Mouse (Mus musculus): ENCODE measurements around the gene Mapk12. TPM values are rescaled to one million over a fixed set of nuclear protein-coding genes. Genes with fewer than 3 reads are reported as not detected.

Gene Mapk12
- total RNA-seq (2012; rRNA removed) (0.17 and 0.21 TPM in 2 replicates), total RNA-seq (2014; rRNA removed) (not detected in 2 replicates), polyA plus RNA-seq (2012; ENCODE audit: insufficient read length, low read depth) (0.14 TPM in 1 of 2 replicates, not detected in the other)

DNA sequence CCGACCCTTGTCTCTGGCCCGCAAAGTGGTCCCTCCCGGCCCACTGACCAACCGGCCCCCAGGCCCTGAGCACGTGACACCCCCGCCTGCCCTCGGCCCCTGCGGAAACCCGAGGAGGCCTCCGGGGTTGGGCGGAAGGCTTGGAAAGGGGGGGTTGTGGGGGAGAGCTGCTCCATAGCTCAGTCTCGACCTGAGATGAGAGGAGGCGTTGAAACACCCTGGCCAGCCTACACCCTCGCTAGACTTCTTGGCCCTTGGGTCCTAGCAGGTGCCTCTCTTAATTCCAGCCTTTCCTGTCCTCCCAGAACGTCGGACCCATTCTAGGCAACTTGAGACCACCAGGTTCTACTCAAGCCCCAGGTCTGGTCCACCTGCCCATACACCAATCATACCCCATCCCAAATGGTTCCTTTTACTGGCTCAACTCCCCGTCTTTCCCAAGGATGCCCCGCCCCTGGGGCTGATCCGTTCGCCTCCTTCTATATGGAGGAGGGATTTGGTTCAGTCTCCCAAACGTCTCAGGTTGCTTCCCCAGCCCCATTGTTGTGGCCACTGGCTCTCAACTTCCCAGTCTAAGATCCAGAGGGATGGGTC, at the start of gene Mapk12:
Mapk12 (minus strand) TSS at position 45 of the 594 bp plus-strand sequence.
- H3K4me2 ChIP-seq (ENCODE audit: insufficient read depth, low read depth, poor library complexity, severe bottlenecking) = no peak within 1 kb of the TSS
- TF ChIP-seq MEF2A (IDR thresholded peaks at IDR 0.05; ENCODE audit: borderline replicate concordance, low read depth, low read length) (no peak), POLR2A (IDR thresholded peaks at IDR 0.05; ENCODE audit: low read depth, low read length) (no peak), MXI1 (IDR thresholded peaks at IDR 0.05; ENCODE audit: low read depth, low read length) (no peak), NELFE (IDR thresholded peaks at IDR 0.05; ENCODE audit: low read depth, low read length) (no peak), EP300 (IDR thresholded peaks at IDR 0.05; ENCODE audit: low read length) (no peak), ZKSCAN1 (IDR thresholded peaks at IDR 0.05; ENCODE audit: borderline replicate concordance, low read depth, low read length) (no peak), KAT2A (IDR thresholded peaks at IDR 0.05; ENCODE audit: insufficient replicate concordance, low read length) (no peak)
- DNase-seq (ENCODE audit: extremely low read depth) = no peak
- no peak within 1 kb of the TSS for H3K4me3 ChIP-seq (replicated peaks in 1 of 3; ENCODE audit: low read depth in 2 of 3, low read length in 2 of 3, poor library complexity in 1 of 3)
- no peaks in the 10 kb centered on the region for H3K79me2 ChIP-seq (replicated peaks; ENCODE audit: control insufficient read depth, extremely low read depth, insufficient read depth, poor library complexity, severe bottlenecking)
- H3K9ac ChIP-seq (ENCODE audit: insufficient read depth, low read depth) = no peak within 1 kb of the TSS
- in situ Hi-C loops (cut with MboI; ENCODE audit: low pct_ligation_motif_present, low pct_unique_long_range_greater_than_20kb, low sequenced_read_pairs) (no loop called here), dilution Hi-C loops (cut with MboI; ENCODE audit: extremely low pct_ligation_motif_present, extremely low pct_unique_long_range_greater_than_20kb, low sequenced_read_pairs) (no loop called here)
- peaks cover 0 to 10% of the 10 kb centered on the region in 2 experiments; a peak in 2 of 4 replicates for H3K4me1 ChIP-seq (ENCODE audit: control insufficient read depth in 1 of 2, insufficient read depth in 2 of 2)
- peaks cover 55% of the 10 kb centered on the region for H3K27me3 ChIP-seq (replicated peaks)
- H3K36me3 ChIP-seq (replicated peaks in 1 of 2; ENCODE audit: control insufficient read depth in 1 of 2, insufficient read depth in 1 of 2, low read length in 1 of 2) = peaks cover 2 to 18% of the 10 kb centered on the region in 2 experiments
- H3K9me3 ChIP-seq (replicated peaks; ENCODE audit: low read length) = no peaks in the 10 kb centered on the region
- no peak within 1 kb of the TSS for H3K27ac ChIP-seq (ENCODE audit: insufficient read depth, low read depth)

DNA sequence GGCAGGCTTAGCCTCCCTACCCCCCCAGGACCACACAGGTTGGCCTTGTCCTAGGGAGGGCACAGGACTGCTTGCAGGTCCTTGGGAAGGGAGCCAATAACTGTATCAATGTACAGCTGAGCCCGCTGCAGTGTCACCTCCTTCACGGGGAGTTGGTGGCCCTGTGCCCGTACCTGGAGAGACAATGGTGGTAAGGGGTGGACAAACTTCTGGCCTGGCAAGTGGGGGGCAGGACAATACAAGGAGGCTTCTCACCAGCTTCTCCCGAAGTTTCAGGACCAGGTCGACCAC, 44.4 kb upstream of the Mapk12 start:
- dilution Hi-C loops (cut with MboI; ENCODE audit: extremely low pct_ligation_motif_present, extremely low pct_unique_long_range_greater_than_20kb, low sequenced_read_pairs) (no loop called here), in situ Hi-C loops (cut with MboI; ENCODE audit: low pct_ligation_motif_present, low pct_unique_long_range_greater_than_20kb, low sequenced_read_pairs) (no loop called here)
- peaks cover 28 to 82% of the 10 kb centered on the region in 2 experiments for H3K36me3 ChIP-seq (replicated peaks in 1 of 2; ENCODE audit: control insufficient read depth in 1 of 2, insufficient read depth in 1 of 2, low read length in 1 of 2)

More for the DNA sequence above, 44.4 kb upstream of the Mapk12 start:
- DNase-seq (ENCODE audit: extremely low read depth) = no peak
- TF ChIP-seq POLR2AphosphoS2 (IDR thresholded peaks at IDR 0.05; ENCODE audit: low read depth, low read length) (no peak), CHD2 (IDR thresholded peaks at IDR 0.05; ENCODE audit: low read length) (no peak), MEF2A (IDR thresholded peaks at IDR 0.05; ENCODE audit: borderline replicate concordance, low read depth, low read length) (no peak), IRF4 (IDR thresholded peaks at IDR 0.05; ENCODE audit: low read depth, low read length) (no peak), ELF1 (IDR thresholded peaks at IDR 0.05; ENCODE audit: low read depth, low read length) (no peak), POLR2A (IDR thresholded peaks at IDR 0.05; ENCODE audit: low read depth, low read length) (no peak), JUND (conservative IDR thresholded peaks at IDR 0.05; ENCODE audit: low read depth, low read length) (no peak), NRF1 (IDR thresholded peaks at IDR 0.05; ENCODE audit: low read depth, low read length) (no peak), BHLHE40 (IDR thresholded peaks at IDR 0.05; ENCODE audit: low read depth, low read length) (no peak), ZNF384 (IDR thresholded peaks at IDR 0.05; ENCODE audit: low read depth, low read length) (no peak), ETS1 (conservative IDR thresholded peaks at IDR 0.05; ENCODE audit: low read depth, low read length) (no peak)
- Histone ChIP-seq H3K4me3 (replicated peaks in 1 of 3; ENCODE audit: low read depth in 2 of 3, low read length in 2 of 3, poor library complexity in 1 of 3) (no peak overlapping the region), H3K9ac (ENCODE audit: insufficient read depth, low read depth) (no peak overlapping the region), H3K27ac (ENCODE audit: insufficient read depth, low read depth) (no peak overlapping the region), H3K9me3 (replicated peaks; ENCODE audit: low read length) (peaks cover 8% of the 10 kb centered on the region), H3K27me3 (replicated peaks) (no peaks in the 10 kb centered on the region), H3K79me2 (replicated peaks; ENCODE audit: control insufficient read depth, extremely low read depth, insufficient read depth, poor library complexity, severe bottlenecking) (no peaks in the 10 kb centered on the region), H3K4me2 (ENCODE audit: insufficient read depth, low read depth, poor library complexity, severe bottlenecking) (no peak overlapping the region), H3K4me1 (ENCODE audit: control insufficient read depth in 1 of 2, insufficient read depth in 2 of 2) (peaks cover 4 to 9% of the 10 kb centered on the region in 2 experiments; a peak in 1 of 4 replicates)

All from CH12.LX (cell line).